ENCODE assay signal across 10 mouse cellular contexts in the genomic region with DNA sequence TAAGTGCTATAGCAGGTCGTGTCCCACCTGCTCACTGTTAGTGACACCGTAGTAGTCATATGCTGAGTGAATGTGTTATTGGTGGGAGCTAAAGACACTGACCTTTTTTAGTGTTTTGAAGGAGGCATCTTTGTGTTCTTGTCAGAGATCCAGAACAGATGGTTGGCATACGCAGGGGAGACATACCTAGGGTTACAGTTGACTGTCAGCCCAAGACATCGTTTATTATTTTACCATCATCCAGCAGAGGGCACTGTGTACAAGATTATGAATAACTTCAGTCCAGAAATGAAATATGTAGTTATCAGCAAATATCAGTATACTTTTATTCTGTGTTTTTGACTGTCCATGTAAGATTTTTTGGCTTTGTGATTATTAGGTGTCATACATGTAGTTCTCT.
A peak's percentile ranks its signal among the peaks of the same experiment; 100 is the strongest.
DNase-seq lines count a peak whose midpoint lies in the region; ATAC-seq and TF ChIP-seq lines count a peak whose summit lies in the region.
"Had no signal": no experiment of that assay in that cellular context is flagged by ENCODE, and none has a peak within 500 bp of the region (broad histone marks: within the 10 kb centered on the region; RNA-seq: fewer than 3 reads in every experiment).

No protein-coding gene starts in this region.

- H3K36me3 ChIP-seq in E14TG2a.4 (ENCODE audit: insufficient read depth, low read length) = peaks cover 51% of the 10 kb centered on the region
- peaks cover 28% of the 10 kb centered on the region for H3K36me3 ChIP-seq in neural tube, embryonic 15.5 days

- peak; percentile 31 for TF ChIP-seq CTCF in E14TG2a.4 (conservative IDR thresholded peaks at IDR 0.05; ENCODE audit: low read length)

- no peaks in the 10 kb centered on the region for H3K27me3 ChIP-seq in E14TG2a.4 (ENCODE audit: insufficient read depth, low read length)
- no peaks in the 10 kb centered on the region for H3K27me3 ChIP-seq in neural tube, embryonic 15.5 days (replicated peaks)
- H3K27me3 ChIP-seq: embryonic facial prominence, embryonic 12.5 days; limb, embryonic 13.5 days had no signal

- H3K9me3 ChIP-seq in E14TG2a.4 (ENCODE audit: low read length) = no peaks in the 10 kb centered on the region
- no peaks in the 10 kb centered on the region for H3K9me3 ChIP-seq in neural tube, embryonic 15.5 days (replicated peaks)
- H3K9me3 ChIP-seq: embryonic facial prominence, embryonic 12.5 days; limb, embryonic 13.5 days had no signal

- WGBS in neural tube, embryonic 15.5 days = 82% methylated on average over 4 of the region's 4 CpGs

- no peaks in the 10 kb centered on the region for H3K4me1 ChIP-seq in E14TG2a.4 (replicated peaks; ENCODE audit: low read depth, low read length)
- H3K4me1 ChIP-seq in neural tube, embryonic 15.5 days = no peaks in the 10 kb centered on the region
- H3K4me1 ChIP-seq: embryonic facial prominence, embryonic 12.5 days; limb, embryonic 13.5 days had no signal

- H3K27ac ChIP-seq in neural tube, embryonic 15.5 days (replicated peaks) = no peak overlapping the region
- H3K27ac ChIP-seq: embryonic facial prominence, embryonic 12.5 days; limb, embryonic 13.5 days had no signal

- H3K4me2 ChIP-seq in neural tube, embryonic 15.5 days = no peak overlapping the region
- H3K4me2 ChIP-seq: embryonic facial prominence, embryonic 12.5 days; limb, embryonic 13.5 days had no signal

- no peak overlapping the region for H3K9ac ChIP-seq in neural tube, embryonic 15.5 days (replicated peaks)
- H3K9ac ChIP-seq: embryonic facial prominence, embryonic 12.5 days; limb, embryonic 13.5 days had no signal

- DNase-seq in kidney, adult 9 months = peak; percentile 46
- DNase-seq in kidney, postnatal 4 days = no peak
- peak; percentile 10 for DNase-seq in brain, embryonic 18.5 days (ENCODE audit: low read depth, low spot score)
- DNase-seq in heart, postnatal 4 days = peak; percentile 14
- no peak for DNase-seq in T-cell, adult 2 months (ENCODE audit: low spot score)
- DNase-seq in urinary bladder, postnatal 10 days (ENCODE audit: low spot score) = no peak

- 0 out of 2 replicates have a peak, but pooled peaks have one; percentile 28 for ATAC-seq in neural tube, embryonic 15.5 days (ENCODE audit: low FRiP score)

- H3K4me3 ChIP-seq in E14TG2a.4 (replicated peaks; ENCODE audit: low read length) = no peak overlapping the region
- no peak overlapping the region for H3K4me3 ChIP-seq in neural tube, embryonic 15.5 days (replicated peaks)
- H3K4me3 ChIP-seq: embryonic facial prominence, embryonic 12.5 days; limb, embryonic 13.5 days had no signal

Comparison
In these comparisons a context has a peak if more than half of its experiments do, and no peak if none do; other contexts are left out.
1. DNase-seq: peak in kidney, adult 9 months (single experiment), brain, embryonic 18.5 days (single experiment) and heart, postnatal 4 days (single experiment); none in kidney, postnatal 4 days (0 of 2), T-cell, adult 2 months (single experiment) and urinary bladder, postnatal 10 days (single experiment).